Mouse (Mus musculus): ENCODE data around the gene Tnfsf9. TPM values are rescaled to one million over a fixed set of nuclear protein-coding genes. Genes with fewer than 3 reads are reported as not detected.

The Tnfsf9 gene
- polyA plus RNA-seq, 1 experiment = 11.8 TPM

GRCm38 (mm10) chr17:57070699-57071098 lies 34.4 kb upstream of the Tnfsf9 start:
- H3K27me3 ChIP-seq (ENCODE audit: control insufficient read depth, insufficient read depth, insufficient read length) = peaks cover 59% of the 10 kb centered on the region
- TF ChIP-seq CEBPB (IDR thresholded peaks at IDR 0.05; ENCODE audit: low read depth) = no peak
- no peak for TF ChIP-seq USF1 (IDR thresholded peaks at IDR 0.05; ENCODE audit: low read depth)
- no peak for TF ChIP-seq FOSL1 (IDR thresholded peaks at IDR 0.05; ENCODE audit: insufficient read depth, low read length, poor library complexity, severe bottlenecking)
- TF ChIP-seq MAX (IDR thresholded peaks at IDR 0.05) = no peak
- no peak for TF ChIP-seq MYOD1 (IDR thresholded peaks at IDR 0.05; ENCODE audit: control insufficient read depth, insufficient read length, low read depth)
- no peak for TF ChIP-seq CTCF (IDR thresholded peaks at IDR 0.05; ENCODE audit: control insufficient read depth, insufficient read depth, insufficient read length)
- TF ChIP-seq MYOG (IDR thresholded peaks at IDR 0.05; ENCODE audit: control insufficient read depth, extremely low read depth, insufficient read length) = no peak
- no peak overlapping the region for H3K4me3 ChIP-seq (ENCODE audit: insufficient read depth, poor library complexity, severe bottlenecking)

GRCm38 (mm10) chr17:57076916-57077315 lies 28.2 kb upstream of the Tnfsf9 start:
- no peaks in the 10 kb centered on the region for H3K79me2 ChIP-seq (ENCODE audit: control insufficient read depth, insufficient read depth)
- H3K27me3 ChIP-seq (ENCODE audit: control insufficient read depth, insufficient read depth, insufficient read length) = peaks cover 51% of the 10 kb centered on the region
- no peak for TF ChIP-seq CEBPB (IDR thresholded peaks at IDR 0.05; ENCODE audit: low read depth)
- no peak for TF ChIP-seq CTCF (IDR thresholded peaks at IDR 0.05; ENCODE audit: control insufficient read depth, insufficient read depth, insufficient read length)
- no peak for TF ChIP-seq MAX (IDR thresholded peaks at IDR 0.05)
- no peak for TF ChIP-seq FOSL1 (IDR thresholded peaks at IDR 0.05; ENCODE audit: insufficient read depth, low read length, poor library complexity, severe bottlenecking)
- no peak for TF ChIP-seq MYOD1 (IDR thresholded peaks at IDR 0.05; ENCODE audit: control insufficient read depth, insufficient read length, low read depth)
- no peak for TF ChIP-seq USF1 (IDR thresholded peaks at IDR 0.05; ENCODE audit: low read depth)
- TF ChIP-seq MYOG (IDR thresholded peaks at IDR 0.05; ENCODE audit: control insufficient read depth, extremely low read depth, insufficient read length) = no peak
- H3K79me3 ChIP-seq (ENCODE audit: low read depth) = no peaks in the 10 kb centered on the region
- no peaks in the 10 kb centered on the region for H3K36me3 ChIP-seq (ENCODE audit: control insufficient read depth, insufficient read depth)
- no peak overlapping the region for H3ac ChIP-seq (ENCODE audit: control insufficient read depth, insufficient read length, low read depth)
- no peak overlapping the region for H3K4me3 ChIP-seq (ENCODE audit: insufficient read depth, poor library complexity, severe bottlenecking)

More at GRCm38 (mm10) chr17:57070699-57071098, 34.4 kb upstream of the Tnfsf9 start:
- Histone ChIP-seq H3ac (ENCODE audit: control insufficient read depth, insufficient read length, low read depth) (no peak overlapping the region), H3K79me3 (ENCODE audit: low read depth) (no peaks in the 10 kb centered on the region), H3K79me2 (ENCODE audit: control insufficient read depth, insufficient read depth) (no peaks in the 10 kb centered on the region), H3K36me3 (ENCODE audit: control insufficient read depth, insufficient read depth) (no peaks in the 10 kb centered on the region)

DNA sequence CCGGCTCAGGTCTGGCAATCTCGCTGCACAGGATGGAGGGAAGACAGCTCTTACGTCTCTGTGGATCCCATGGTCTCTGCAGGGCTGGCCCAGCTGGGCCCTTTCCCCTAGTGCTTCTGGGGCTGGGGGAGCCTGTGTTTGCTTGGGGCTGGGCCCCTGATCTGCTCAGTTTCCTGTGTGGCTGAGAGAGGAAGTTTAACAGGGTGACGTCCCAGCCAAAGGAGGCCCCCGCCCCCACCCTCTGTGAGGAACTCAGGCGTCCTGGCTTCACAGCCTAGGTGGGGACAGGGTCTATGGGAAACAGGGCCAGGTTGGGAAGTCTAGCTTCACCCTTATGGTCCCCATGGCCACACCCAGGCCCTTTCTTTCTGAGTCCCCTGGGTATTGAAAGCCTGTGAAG lies 26.8 kb upstream of the Tnfsf9 start, which contains the start of gene Dennd1c:
Gene Dennd1c, minus strand, starts transcription at position 179 of the 400 bp plus-strand sequence.
- peaks cover 51% of the 10 kb centered on the region for H3K27me3 ChIP-seq (ENCODE audit: control insufficient read depth, insufficient read depth, insufficient read length)
- H3ac ChIP-seq (ENCODE audit: control insufficient read depth, insufficient read length, low read depth) = no peak within 1 kb of the TSS
- TF ChIP-seq CTCF (IDR thresholded peaks at IDR 0.05; ENCODE audit: control insufficient read depth, insufficient read depth, insufficient read length) (no peak), MYOD1 (IDR thresholded peaks at IDR 0.05; ENCODE audit: control insufficient read depth, insufficient read length, low read depth) (no peak), USF1 (IDR thresholded peaks at IDR 0.05; ENCODE audit: low read depth) (no peak), MAX (IDR thresholded peaks at IDR 0.05) (no peak), CEBPB (IDR thresholded peaks at IDR 0.05; ENCODE audit: low read depth) (no peak)
- no peaks in the 10 kb centered on the region for H3K79me2 ChIP-seq (ENCODE audit: control insufficient read depth, insufficient read depth)
- H3K4me3 ChIP-seq (ENCODE audit: insufficient read depth, poor library complexity, severe bottlenecking) = no peak within 1 kb of the TSS
- H3K79me3 ChIP-seq (ENCODE audit: low read depth) = no peaks in the 10 kb centered on the region
- H3K36me3 ChIP-seq (ENCODE audit: control insufficient read depth, insufficient read depth) = no peaks in the 10 kb centered on the region

DNA sequence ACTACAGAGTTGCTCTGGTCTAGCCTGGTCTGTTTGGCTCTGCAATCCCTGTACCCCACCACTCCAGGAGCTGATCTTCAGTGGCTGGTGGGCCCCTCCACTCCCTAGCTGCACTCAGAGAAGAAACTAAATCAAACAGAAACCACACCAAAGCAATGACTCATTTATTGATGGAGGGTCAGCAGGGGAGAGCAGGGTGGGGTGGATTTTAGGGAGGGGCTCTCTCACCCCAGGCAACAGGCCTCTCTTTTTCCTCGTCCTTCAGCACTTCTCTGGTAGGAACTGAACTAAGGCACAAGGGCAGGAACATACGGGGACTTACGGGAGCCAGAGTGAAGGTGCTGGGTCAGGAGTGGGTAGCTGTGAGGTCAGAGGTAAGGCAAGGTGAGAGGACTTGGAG lies 25.2 kb upstream of the Tnfsf9 start:
- no peak for TF ChIP-seq USF1 (IDR thresholded peaks at IDR 0.05; ENCODE audit: low read depth)
- TF ChIP-seq MYOG (IDR thresholded peaks at IDR 0.05; ENCODE audit: control insufficient read depth, extremely low read depth, insufficient read length) = no peak
- no peak for TF ChIP-seq CTCF (IDR thresholded peaks at IDR 0.05; ENCODE audit: control insufficient read depth, insufficient read depth, insufficient read length)
- no peak for TF ChIP-seq FOSL1 (IDR thresholded peaks at IDR 0.05; ENCODE audit: insufficient read depth, low read length, poor library complexity, severe bottlenecking)
- TF ChIP-seq MYOD1 (IDR thresholded peaks at IDR 0.05; ENCODE audit: control insufficient read depth, insufficient read length, low read depth) = no peak
- TF ChIP-seq MAX (IDR thresholded peaks at IDR 0.05) = no peak
- TF ChIP-seq CEBPB (IDR thresholded peaks at IDR 0.05; ENCODE audit: low read depth) = no peak
- Histone ChIP-seq H3ac (ENCODE audit: control insufficient read depth, insufficient read length, low read depth) (no peak overlapping the region), H3K79me3 (ENCODE audit: low read depth) (no peaks in the 10 kb centered on the region)

DNA sequence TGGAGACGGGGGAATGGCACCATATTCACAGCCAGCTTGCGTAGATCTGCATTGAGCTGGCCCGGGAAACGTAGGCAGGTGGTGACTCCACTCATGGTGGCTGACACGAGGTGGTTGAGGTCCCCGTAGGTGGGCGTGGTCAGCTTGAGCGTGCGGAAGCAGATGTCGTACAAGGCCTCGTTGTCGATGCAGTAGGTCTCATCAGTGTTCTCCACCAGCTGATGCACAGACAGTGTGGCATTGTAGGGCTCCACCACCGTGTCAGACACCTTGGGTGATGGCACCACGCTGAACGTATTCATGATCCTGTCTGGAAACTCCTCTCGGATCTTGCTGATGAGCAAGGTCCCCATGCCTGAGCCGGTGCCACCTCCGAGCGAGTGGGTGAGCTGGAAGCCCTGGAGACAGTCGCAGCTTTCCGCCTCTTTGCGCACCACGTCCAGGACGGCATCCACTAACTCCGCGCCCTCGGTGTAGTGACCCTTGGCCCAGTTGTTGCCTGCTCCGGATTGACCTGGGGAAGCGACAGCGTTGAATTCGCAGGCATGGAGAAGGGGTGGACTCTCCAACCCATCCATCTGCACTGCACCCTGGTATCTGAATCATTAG lies 23.8 kb upstream of the Tnfsf9 start:
- Histone ChIP-seq H3K4me3 (ENCODE audit: insufficient read depth, poor library complexity, severe bottlenecking) (no peak overlapping the region), H3K79me3 (ENCODE audit: low read depth) (no peaks in the 10 kb centered on the region)
- TF ChIP-seq FOSL1 (IDR thresholded peaks at IDR 0.05; ENCODE audit: insufficient read depth, low read length, poor library complexity, severe bottlenecking) (no peak), USF1 (IDR thresholded peaks at IDR 0.05; ENCODE audit: low read depth) (no peak), MAX (IDR thresholded peaks at IDR 0.05) (no peak)

More for the DNA sequence above, 25.2 kb upstream of the Tnfsf9 start:
- H3K27me3 ChIP-seq (ENCODE audit: control insufficient read depth, insufficient read depth, insufficient read length) = peaks cover 51% of the 10 kb centered on the region
- no peaks in the 10 kb centered on the region for H3K79me2 ChIP-seq (ENCODE audit: control insufficient read depth, insufficient read depth)
- no peak overlapping the region for H3K4me3 ChIP-seq (ENCODE audit: insufficient read depth, poor library complexity, severe bottlenecking)
- H3K36me3 ChIP-seq (ENCODE audit: control insufficient read depth, insufficient read depth) = no peaks in the 10 kb centered on the region

GRCm38 (mm10) chr17:57082481-57082880 lies 22.6 kb upstream of the Tnfsf9 start:
- H3K79me3 ChIP-seq (ENCODE audit: low read depth) = no peaks in the 10 kb centered on the region
- no peaks in the 10 kb centered on the region for H3K36me3 ChIP-seq (ENCODE audit: control insufficient read depth, insufficient read depth)
- no peaks in the 10 kb centered on the region for H3K79me2 ChIP-seq (ENCODE audit: control insufficient read depth, insufficient read depth)
- no peak for TF ChIP-seq MAX (IDR thresholded peaks at IDR 0.05)
- no peak for TF ChIP-seq MYOG (IDR thresholded peaks at IDR 0.05; ENCODE audit: control insufficient read depth, extremely low read depth, insufficient read length)
- no peak for TF ChIP-seq USF1 (IDR thresholded peaks at IDR 0.05; ENCODE audit: low read depth)
- no peak for TF ChIP-seq CTCF (IDR thresholded peaks at IDR 0.05; ENCODE audit: control insufficient read depth, insufficient read depth, insufficient read length)
- TF ChIP-seq MYOD1 (IDR thresholded peaks at IDR 0.05; ENCODE audit: control insufficient read depth, insufficient read length, low read depth) = no peak
- no peak for TF ChIP-seq CEBPB (IDR thresholded peaks at IDR 0.05; ENCODE audit: low read depth)
- TF ChIP-seq FOSL1 (IDR thresholded peaks at IDR 0.05; ENCODE audit: insufficient read depth, low read length, poor library complexity, severe bottlenecking) = no peak
- no peak overlapping the region for H3K4me3 ChIP-seq (ENCODE audit: insufficient read depth, poor library complexity, severe bottlenecking)
- H3ac ChIP-seq (ENCODE audit: control insufficient read depth, insufficient read length, low read depth) = no peak overlapping the region
- H3K27me3 ChIP-seq (ENCODE audit: control insufficient read depth, insufficient read depth, insufficient read length) = peaks cover 51% of the 10 kb centered on the region

More for the DNA sequence above, 23.8 kb upstream of the Tnfsf9 start:
- Histone ChIP-seq H3K36me3 (ENCODE audit: control insufficient read depth, insufficient read depth) (no peaks in the 10 kb centered on the region), H3K27me3 (ENCODE audit: control insufficient read depth, insufficient read depth, insufficient read length) (peaks cover 48% of the 10 kb centered on the region), H3ac (ENCODE audit: control insufficient read depth, insufficient read length, low read depth) (no peak overlapping the region), H3K79me2 (ENCODE audit: control insufficient read depth, insufficient read depth) (no peaks in the 10 kb centered on the region)
